Mouse (Mus musculus): ENCODE measurements at regions not wholly inside any gene's neighbourhood (a gene's known extent, or its start where the extent isn't known, plus 50 kb on each side); places are given as distances from the start of the nearest gene placed in this dataset.

DNA sequence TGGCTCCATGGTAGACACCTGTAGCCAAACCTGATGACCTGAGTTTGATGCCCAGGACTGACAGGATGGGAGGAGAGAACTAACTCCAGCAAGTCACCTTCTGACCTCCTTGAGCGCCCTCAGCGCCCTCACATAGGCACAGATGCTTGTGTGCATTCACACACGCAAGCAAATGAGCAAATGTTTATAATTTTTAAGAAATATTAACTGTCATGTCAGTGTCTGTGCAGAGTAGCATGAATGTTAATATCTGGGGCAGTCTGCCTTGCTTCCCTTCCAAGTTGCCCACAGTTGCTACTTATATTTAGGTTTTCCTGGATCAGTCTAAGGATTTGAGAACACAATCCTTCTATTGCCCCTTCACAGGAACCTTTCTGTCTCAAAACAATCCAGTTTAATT, 257.6 kb downstream of the Efnb2 start:
- in situ Hi-C loops (cut with MboI, MseI), result no loop called here

DNA sequence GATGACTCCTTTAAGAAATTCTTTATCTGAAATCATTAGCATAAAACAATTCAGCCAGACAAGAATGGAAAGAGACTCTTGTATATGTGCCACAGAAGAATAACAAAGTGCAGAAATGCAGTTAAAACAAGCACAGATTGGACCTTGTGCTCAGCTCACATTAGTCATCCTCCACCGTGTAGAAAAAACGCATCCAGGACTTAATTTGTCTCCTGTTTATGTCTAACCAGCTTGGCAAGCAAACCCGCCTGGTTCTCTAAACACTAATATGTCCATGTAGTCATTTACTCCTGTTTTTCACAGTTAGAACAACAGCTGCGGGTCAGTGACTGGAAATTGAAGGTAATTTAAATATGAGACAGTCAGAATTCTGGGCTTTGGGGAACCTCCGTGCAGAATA, 268.7 kb downstream of the Efnb2 start:
- in situ Hi-C loops (cut with MboI, MseI), result no loop called here

DNA sequence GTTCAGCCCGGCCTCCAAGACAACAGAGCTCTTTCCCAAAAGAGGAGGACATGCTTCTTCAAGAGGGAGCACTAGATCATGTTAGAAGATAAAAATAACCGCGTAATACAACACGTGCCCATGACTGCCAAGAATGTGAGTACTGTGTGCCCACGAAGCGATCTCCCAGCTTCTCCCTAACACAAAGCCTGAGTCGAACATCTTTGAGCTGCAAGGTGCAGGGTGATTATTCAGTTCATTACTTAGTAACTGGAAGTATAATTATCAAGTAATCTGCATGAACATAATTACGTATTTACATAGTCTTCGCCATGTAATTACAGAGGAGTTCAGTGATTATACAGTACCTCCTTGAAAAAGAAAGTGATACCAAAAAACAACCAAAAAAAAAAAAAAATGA, 269.7 kb downstream of the Efnb2 start:
- in situ Hi-C loops (cut with MboI, MseI), result no loop called here

DNA sequence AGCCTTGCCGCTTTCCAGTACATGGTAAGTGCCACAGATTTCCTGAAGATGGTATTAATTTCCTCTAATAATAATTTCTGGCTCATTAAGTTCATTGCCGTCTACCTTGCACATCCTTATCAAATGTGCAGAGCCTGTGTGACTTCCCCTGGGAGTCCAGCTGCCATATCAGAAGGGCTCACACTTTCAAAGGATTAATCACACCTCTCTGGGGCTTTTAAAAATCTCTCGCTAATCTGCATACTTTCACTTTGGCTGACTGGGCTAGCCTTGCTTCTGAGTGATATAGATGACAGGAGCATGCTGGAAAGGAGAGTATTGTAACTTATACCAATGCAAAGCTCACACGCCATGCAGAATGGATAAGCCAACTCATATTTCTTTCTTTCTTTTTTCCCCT, 282.8 kb downstream of the Efnb2 start:
- in situ Hi-C loops (cut with MboI, MseI), result no loop called here

DNA sequence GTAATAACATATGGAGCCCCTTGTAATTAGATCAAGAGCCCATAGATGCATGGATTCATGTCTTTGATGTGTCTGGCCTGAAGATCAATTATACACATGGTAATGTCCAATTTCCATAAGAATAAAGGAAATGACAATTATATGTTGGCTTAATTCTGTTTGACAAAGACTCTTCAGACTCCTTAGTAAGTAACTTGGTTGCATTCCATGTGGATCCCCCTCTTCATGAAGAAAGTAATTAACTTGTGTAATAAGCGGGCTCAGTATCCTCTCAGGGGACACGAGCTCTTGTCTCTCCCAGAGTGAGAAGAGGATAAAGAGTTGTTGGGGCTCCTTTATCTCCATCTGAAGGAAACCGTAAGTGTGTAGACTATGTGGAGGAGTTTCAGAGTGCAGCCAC, 284.3 kb downstream of the Efnb2 start:
- in situ Hi-C loops (cut with MboI, MseI), result no loop called here

DNA sequence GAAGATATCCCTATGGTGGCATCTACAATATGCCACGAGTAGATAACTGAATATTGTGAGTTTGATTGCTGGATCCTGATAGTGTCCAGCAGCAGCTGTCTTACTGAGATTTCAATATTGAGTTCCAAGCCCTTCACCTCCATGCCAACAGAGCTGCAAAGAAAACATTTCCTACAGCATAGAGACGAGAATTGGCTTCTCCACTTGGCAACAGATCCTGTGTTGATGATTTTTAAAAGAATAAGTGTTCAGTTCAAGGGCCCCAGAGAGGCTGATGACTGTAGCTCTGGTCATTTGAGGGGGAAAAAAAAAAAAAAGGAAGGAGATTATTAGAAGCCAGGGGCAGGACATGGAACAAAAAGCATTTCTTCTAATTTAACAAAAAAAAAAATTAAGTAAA, 284.7 kb downstream of the Efnb2 start:
- in situ Hi-C loops (cut with MboI, MseI), result no loop called here

DNA sequence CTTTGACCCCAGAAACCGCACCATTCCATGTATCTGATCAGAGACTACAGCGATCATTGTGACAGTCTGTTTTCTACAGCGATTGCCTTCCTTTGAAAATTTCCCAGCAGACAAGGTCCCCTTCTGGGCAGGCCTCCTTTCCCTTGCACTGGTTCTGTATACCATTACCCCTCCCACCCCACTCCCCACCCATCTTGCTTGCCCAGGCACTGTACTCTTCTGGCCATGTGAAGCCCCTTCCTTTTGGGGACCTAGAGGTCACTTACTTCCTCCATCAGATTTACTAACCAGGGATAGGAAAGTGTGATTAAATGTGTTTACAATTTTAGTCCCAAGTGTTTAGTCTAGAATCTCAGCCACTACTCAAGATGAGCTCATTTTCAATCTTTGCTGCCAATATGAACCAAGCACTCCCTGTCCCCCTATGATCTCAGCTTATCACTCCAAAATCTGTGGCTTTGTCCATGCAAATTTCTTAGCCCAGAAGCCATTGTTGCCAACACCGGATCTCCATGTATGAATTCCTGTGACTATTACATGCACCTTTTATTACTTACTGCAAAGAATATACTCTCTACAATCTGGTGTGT, 293.7 kb downstream of the Efnb2 start:
- in situ Hi-C loops (cut with MboI, MseI), result no loop called here

DNA sequence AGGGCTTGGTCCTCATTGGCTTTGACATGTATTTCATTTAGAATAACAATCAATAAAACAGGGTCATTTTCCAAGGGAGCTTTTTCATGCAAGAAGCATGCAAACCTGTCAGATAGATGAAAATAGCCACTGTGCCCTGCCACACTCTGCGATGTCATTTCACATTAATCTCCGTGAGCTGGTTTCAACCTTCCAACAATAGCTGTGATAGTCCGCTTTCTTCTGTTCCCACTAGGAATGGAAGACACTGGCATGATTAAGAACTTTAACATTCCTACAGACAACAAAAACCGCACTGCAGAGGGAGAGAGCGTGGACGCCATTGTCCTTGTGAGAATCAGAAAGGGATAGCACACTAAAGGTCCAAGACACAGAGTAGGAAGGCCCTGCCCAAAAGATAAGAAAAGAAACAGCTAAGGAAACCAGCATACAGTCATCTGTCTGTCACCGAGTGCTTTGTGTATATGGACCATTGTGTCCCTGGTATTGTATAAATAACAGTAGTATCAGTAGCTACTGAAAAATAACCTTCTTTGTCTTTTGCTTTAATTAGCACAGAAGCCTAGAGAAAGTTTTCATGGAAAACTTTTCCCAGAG, 299.0 kb downstream of the Efnb2 start:
- in situ Hi-C loops (cut with MboI, MseI), result no loop called here

DNA sequence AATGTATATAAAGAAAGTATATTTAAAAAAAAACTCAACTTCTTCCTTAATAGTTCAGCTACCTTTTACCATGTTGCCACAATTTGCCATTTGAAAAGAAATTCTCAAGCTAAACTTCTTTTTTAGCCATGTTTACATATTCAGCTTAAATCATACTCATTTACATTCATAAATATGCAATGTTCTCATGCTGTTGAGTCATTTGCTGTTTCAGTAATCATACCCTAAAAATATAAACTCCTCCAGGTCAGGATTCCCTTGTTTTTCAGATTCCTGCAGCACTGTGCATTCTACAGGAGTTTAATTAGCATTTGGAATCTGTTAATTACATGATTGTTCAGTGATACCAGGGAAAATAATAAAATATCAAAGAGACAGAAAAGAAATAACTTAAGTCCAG, 300.5 kb downstream of the Efnb2 start:
- in situ Hi-C loops (cut with MboI, MseI), result no loop called here

DNA sequence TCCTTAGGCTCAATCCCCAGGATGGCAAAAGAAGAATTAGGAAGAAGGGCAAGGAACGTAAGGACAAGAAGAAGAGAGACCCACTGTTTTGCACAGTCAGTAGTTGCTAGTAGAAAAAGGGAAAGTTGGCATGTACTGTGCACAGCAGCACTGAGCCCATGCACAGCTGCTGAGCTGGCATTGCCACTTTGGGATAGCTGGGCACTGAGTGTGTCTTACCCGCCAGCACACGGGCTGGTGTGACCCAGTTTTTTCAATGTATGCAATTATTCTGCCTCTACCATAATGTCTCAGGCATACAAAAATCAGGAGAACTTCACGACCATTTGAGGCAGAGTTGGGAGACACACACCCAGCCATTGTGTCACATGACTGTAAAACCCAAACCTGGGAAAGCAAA, 306.1 kb downstream of the Efnb2 start:
- in situ Hi-C loops (cut with MboI, MseI), result no loop called here

DNA sequence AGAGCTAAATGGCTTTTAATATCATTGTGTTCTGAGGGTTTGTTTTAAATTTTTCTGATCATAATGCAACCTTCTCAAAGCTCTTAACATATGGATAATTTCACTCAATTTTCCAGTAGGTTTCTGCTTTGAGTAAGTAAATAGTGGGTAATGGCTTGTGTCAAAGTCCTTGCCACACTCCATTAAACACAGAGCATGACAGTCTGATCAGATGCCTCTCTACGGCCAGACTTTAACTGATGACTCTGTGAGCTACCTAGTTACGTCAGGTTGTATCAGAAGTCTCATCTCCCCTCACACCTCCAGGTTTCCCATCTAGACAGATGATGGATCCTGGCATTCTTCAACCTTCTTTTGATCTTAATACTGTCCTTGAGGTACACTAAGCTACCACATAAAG, 316.4 kb downstream of the Efnb2 start:
- in situ Hi-C loops (cut with MboI, MseI), result no loop called here

DNA sequence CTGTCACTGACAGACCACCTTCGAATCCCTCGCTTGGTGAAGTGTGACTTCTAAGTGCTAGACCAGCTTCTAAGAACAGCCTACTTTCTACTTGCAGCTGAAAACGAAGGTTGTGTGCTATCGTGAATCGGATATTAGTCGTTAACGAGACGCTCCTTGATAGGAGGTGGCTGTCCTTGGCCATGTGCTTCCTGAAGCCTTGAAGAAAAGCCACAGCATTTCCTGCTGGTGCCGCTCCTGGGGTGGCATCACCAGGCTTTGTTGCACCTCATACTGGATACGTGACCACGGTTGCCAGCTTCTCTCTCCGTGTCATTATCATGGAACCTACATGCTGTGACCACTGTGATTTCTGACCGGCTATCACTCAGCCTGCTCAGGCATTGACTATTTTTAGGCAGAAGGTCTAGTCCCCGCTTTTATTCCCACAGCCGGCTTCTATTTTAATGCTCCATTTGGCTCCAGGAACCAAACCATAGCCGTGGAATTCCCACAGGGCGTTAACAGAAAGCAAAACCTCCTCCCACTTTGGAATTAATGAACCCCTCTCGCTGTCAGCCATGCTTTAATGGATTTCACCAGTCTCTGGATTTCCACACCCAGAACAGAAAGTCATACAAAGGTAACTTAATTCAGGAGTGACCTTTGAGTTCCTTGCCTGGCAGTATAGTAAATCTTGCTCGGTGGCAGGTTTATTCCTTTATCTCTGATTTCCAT, 325.6 kb downstream of the Efnb2 start:
- in situ Hi-C loops (cut with MboI, MseI), result no loop called here

DNA sequence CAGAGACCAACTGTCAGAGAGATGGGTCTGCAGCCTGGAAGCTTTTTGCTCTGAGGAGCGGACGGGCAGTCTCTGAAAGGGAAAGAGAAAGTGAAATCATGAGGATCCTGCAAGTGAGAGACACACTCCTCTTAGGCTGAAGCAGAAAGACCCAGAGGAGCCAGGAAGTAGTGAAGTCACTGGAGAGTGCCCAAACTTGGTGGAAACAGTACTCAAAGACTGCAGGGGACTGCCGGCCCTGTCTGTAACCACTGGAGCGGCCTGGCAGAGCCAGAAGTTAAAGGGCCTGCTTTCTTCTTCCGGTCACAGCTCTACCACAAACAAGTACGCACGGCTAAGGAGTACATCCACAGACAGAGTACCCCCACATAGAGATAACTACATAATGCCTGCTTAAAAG, 326.5 kb downstream of the Efnb2 start:
- in situ Hi-C loops (cut with MboI, MseI), result no loop called here

DNA sequence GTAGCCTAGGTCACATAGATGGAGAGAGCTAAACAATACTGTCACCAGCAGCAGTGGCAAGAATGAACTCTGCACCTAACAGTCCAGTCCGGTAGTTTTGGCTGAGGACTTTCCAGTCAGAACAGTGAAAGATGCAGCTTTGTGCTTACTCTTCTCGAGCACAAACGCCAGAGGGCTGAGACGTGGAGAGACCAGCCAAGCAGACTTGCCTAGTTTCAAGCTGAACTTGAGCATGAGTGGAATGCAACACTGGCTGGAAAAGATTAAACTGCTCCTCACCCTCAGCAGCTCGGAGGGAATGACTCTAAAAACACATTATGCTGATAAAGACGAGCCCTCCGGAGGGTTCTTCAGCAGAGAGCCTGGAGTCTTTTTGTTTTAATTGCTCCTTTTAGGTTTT, 329.8 kb downstream of the Efnb2 start:
- in situ Hi-C loops (cut with MboI, MseI), result no loop called here

DNA sequence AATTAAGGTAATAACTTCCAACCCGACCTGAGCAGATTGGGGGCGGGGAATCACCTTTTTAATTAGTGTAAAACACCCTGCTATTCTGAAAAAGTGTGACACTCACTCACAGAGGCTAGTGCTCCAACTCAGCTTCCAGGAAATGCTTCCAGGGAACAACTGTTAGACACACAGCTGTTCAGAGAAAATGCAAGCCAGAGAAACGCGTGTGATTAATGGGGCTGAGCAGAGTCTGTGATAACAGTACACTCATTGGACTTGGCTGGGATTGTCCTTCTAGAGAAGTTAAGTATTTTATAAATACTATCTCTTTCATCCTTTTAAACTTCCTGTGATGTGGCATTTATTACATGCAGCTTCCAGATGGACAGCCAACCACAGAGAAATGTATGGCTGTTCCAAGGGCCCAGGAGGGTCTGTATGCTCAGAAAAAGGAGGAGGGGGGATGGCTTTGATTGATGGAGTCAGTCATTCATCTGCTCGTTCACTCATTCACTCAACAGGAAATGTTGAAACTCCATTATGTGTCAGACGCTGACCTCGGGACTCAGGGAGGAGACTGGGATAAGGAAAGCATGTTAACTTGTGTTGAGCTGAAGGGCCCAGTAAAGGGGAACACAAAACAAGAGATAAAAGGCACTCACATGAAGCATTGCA, 332.9 kb downstream of the Efnb2 start:
- in situ Hi-C loops (cut with MboI, MseI), result no loop called here

DNA sequence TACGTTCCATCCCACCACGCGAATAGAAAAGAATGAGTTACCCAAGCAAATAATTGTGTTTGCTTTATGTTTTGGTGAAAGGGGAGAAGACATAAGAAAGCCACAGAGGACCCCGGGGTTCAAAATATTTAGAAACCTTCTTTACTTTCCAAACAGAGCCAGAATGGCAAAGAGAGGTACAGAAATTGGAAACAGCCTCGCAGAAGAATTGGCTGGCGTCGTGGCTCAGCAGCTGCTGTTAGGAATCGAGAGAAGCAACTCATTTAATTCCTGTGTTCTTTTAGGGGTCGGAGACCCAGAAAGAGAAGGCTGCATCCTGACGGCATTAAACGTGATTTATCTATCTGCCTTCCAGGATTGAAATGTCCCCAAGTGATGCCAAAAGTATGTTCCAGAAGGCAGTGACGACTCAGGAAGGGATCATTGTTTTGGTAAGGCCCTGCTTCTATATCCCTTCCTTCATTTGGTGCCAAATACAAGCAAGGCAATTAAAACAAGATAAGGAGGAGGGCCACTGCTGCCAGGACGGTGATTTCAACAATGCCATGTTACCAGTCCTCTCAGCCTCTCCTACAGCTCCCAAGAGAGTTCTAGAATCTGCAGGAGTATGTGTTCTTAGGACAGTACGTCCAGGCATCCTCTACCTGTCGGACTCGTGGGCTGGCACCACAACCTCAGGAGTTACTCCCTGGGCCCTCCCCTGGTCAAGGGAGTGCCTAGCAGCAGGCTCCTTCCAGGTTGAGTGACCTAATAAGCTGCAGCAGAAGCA, 334.8 kb downstream of the Efnb2 start:
- in situ Hi-C loops (cut with MboI, MseI), result no loop called here

DNA sequence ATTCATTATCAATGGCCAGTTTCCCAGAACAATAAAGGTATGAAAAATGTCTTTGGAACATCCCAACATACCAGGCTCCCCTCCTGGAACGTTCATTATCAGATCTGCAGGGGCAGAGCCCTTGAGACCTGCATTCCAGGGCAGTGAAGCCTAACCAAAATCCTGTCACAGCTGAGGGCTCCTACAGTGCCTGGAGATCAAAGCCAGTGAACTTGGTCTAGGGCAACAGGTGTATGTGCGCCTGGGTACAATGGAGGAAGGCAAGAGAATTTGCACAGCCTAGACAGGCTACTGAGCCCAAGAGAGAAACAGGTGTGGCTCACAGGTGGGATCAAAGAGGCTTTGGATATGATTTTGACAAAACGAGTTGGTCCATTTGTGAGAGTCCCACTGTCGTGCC, 335.6 kb downstream of the Efnb2 start:
- in situ Hi-C loops (cut with MboI, MseI), result no loop called here

DNA sequence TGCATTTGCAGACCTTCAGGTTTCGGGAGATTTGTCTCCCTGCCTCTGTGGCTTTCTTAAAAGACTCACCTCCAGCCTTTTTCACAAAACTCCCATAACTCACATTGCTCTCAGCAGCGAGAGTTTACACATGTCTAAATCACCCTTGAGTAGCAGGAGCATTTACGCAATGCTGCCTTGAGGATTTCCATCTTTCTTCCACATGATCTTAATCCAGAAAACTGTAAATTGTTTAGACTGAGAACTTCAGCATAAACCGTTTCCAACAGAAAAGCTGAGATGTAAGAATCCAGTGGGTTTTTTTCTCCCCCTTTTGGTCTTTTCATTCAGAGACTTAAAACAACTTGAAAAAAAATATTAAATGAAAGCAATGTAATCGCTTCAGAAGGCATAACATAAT, 336.5 kb downstream of the Efnb2 start:
- in situ Hi-C loops (cut with MboI, MseI), result no loop called here

DNA sequence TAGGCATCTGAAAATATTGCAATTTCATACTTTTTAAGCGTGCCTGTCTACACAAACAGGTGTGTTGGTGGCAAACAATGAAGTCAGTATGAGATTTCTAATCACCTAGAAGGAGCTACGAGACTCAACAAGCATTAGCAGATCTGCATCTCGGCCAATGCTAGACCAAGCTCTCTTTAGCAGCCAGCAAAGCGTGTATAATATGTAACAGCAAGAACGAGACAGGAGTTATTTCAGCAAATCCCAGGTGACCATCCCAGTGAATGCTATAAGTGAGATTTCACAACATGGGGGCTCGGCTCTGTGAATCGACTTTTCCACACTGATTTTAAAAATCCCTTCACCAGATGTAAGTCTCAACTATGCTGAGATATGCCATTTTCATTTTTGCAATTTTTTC, 352.8 kb downstream of the Efnb2 start:
- in situ Hi-C loops (cut with MboI, MseI), result no loop called here

DNA sequence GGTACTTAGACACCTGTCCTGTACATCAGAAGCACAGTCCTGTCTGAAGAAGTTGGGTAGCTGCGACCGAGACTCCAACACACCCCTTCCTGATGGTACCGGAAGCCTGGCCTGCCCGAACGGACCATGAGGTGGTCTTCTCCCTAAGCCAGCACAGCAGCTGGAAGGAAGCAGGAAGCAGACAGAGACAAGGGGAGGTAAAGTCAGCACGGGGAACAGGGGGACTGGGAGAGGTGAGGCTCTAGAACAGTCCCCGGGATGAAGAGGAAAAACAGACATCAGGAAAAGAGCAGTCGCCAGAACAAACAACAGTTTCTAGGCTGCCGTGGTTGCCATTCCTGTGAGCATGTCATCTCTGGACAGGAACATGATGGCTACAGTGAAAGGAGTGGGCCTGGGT, 353.6 kb downstream of the Efnb2 start:
- in situ Hi-C loops (cut with MboI, MseI), result no loop called here

DNA sequence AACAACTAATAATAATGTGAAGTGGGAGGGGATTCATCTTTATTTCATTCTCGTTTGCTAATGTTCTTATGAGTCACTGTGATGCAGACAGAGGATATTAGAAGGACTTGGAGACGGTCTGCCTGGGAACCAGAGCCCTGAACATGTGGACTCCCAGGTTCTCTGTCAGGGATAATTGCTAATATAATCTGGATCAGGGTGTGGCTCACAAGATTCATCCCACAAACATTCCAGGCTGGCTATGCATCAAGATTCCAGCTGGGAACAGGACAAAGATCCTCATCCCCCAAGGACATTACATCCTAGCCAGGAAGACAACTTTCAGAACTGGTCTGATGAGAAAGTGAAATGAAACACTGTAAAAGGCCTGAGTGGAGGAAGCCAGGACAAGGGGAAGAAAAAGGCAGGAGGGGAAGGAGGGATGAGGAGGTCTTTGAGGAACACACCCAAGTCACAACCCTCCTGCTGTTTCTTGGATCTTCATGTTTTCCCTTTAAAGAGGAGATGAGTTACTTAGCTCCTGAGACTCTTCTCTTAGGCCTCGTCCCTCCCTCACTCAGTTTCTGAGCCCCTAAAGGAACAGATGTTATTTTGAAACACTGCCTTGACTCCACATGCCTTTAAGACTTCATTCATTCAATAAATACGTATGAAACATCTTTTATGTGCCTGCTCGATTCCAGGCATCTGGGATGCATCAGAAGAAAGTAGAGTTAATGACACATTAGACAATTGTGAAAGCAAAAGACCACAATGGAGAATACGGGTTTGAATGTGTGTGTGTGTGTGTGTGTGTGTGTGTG, 360.9 kb downstream of the Efnb2 start:
- in situ Hi-C loops (cut with MboI, MseI), result no loop called here
